Mouse (Mus musculus) macrophage (primary cell): Measurements from ENCODE around the gene Dcaf11. TPM values are rescaled to one million over a fixed set of nuclear protein-coding genes. Genes with fewer than 3 reads are reported as not detected.

Source experiments
- H3K27ac ChIP-seq: fragments of 350-480 bp; formaldehyde crosslinking; 2 replicates; pipeline ENCODE4 v1.9.0; 2021
- H3K36me3 ChIP-seq: fragments of 350-480 bp; formaldehyde crosslinking; 2 replicates; pipeline ENCODE4 v1.9.0; 2021; ENCODE audit errors: inconsistent target
- H3K4me3 ChIP-seq: fragments of 350-480 bp; formaldehyde crosslinking; 2 replicates; pipeline ENCODE4 v1.9.0; 2021; ENCODE audit errors: inconsistent target
- H3K79me2 ChIP-seq: fragments of 350-480 bp; formaldehyde crosslinking; 2 replicates; pipeline ENCODE4 v1.9.0; 2021; ENCODE audit errors: inconsistent target
- WGBS: methylation state at CpG from one replicate; pipeline ENCODE4 v1.1.7; 2026; ENCODE audit warnings: inconsistent platforms; ENCODE audit not compliant: missing documents; 5-methylcytosine and 5-hydroxymethylcytosine counted together
- polyA plus RNA-seq: library from polyadenylated mRNA; stranded (reverse); fragments of 250-400 nt; gene quantifications from 3 replicates; pipeline ENCODE4 v1.2.4, GENCODE M21; 2018; ENCODE audit warnings: inconsistent platforms

The Dcaf11 gene
- polyA plus RNA-seq, 1 experiment from 2014 or later: 44.6 TPM

DNA sequence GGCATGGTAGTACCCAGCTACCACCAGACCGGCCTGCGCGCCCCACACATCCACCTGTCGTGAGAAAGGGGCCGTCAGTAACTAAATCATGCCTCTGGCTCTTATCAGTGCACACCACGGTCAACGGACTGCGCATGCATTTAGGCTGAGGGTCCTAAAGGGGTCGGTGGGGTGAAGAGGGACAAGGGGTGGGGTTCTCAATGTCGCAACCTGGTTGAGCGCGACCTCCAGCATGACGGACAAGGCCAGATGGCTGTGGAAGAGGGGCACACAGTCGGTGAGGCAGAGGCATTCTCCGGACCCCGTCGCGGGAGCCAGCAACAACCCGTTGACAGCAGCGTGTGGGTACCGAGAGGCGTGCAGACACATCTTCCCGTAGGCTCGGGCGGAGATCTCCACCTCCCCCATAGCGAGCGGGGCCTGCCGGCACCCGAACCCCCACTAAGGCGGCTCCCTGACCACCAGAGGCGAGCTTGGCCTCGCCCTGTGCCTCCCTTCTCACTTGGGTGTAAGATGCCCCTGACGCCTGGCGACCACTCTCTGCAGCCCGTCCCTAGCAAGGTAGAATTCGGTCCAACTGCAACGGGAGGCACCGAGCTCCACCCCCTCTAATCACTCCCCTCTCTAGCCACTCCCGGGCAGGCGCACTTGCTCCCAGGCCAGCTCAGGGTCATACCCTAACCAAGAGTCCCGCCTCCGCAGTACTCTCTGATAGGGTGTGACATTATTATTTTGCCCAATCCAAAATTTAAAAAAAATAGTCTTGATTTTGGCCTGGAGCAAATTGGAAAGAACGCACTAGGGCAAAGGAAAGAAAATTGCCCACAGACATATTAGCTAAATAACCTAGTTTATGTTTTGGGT, 25.1 kb downstream of the Dcaf11 start, which contains the start of gene Emc9:
Gene Emc9, minus strand, starts transcription at position 601 of the 864 bp plus-strand sequence.
- Histone ChIP-seq H3K79me2 (peaks cover 31% of the 10 kb centered on the region), H3K36me3 (peaks cover 42% of the 10 kb centered on the region), H3K27ac (peak within 1 kb of the TSS; percentile 43), H3K4me3 (peak within 1 kb of the TSS; percentile 70)
- WGBS: 12% methylated on average over 41 of the region's 43 CpGs

DNA sequence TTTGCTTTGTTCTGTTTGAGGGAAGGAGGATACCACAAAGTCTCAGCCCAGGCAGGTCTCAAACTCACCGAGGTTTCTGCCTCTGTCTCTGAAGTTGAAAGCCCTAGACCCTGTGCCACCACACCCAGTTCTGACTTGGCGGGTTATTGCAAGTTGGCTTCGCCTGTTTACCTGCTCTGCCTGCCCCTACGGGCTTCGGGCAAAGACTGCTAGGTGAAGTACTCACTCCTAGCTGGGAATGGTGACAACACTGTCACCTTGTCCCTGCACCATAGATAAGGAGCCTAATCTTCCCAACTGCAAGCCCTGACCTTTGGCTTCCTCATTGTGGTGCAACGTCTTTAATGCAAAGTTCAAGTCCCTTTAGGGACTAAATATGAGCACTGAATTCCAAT, 25.8 kb downstream of the Dcaf11 start:
- Histone ChIP-seq H3K27ac (peak overlapping the region; percentile 43), H3K79me2 (peaks cover 32% of the 10 kb centered on the region), H3K36me3 (peaks cover 35% of the 10 kb centered on the region), H3K4me3 (peak overlapping the region; percentile 70; the same call in 1 of the 2 replicates)
- 60% methylated on average over 6 of the region's 6 CpGs for WGBS

DNA sequence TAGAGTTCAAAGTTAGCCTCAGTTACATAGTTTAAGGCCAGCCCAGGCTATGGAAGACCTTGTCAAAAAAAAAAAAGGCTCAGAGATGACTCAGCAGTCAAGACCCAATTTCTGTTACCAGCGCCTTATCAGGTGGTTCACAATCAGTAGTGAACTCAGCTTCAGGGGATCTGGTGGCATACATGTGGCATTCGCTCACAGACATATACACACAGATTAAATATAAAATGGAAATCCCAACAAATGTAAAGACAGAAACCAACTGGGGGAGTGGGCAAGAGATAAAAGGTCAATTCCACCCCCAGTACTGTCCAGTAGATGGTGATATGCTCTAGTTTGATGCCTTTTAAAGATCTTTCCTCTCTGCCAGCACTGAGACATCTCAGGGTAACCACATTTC, 26.3 kb downstream of the Dcaf11 start:
- peaks cover 30% of the 10 kb centered on the region for H3K36me3 ChIP-seq
- 66% methylated on average over 2 of the region's 2 CpGs for WGBS
- no peak overlapping the region for H3K4me3 ChIP-seq
- H3K27ac ChIP-seq: peak overlapping the region; percentile 43
- H3K79me2 ChIP-seq: peaks cover 34% of the 10 kb centered on the region

DNA sequence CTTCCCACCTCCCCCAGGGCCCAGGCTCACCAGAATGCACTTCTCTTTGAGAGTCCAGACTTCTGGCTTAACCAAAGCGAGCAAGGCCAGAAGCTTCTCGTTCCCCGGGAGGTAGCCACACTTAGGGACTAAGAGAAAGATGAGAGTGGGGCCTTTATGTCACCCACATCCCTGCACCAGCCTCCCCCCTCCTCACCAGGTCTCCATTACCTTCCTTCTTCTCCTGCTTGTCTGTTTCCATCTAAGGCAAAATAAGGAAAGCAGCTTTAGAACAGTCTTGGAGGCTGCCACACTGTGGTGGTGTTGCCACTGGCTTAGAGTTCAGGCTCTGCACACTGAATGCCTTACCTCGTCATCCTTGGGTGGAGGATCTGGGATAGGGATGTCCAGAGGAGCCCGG, 29.5 kb downstream of the Dcaf11 start:
- H3K27ac ChIP-seq: no peak overlapping the region
- peaks cover 60% of the 10 kb centered on the region for H3K79me2 ChIP-seq
- 87% methylated on average over 3 of the region's 5 CpGs for WGBS
- H3K4me3 ChIP-seq: no peak overlapping the region
- H3K36me3 ChIP-seq: peaks cover 23% of the 10 kb centered on the region

DNA sequence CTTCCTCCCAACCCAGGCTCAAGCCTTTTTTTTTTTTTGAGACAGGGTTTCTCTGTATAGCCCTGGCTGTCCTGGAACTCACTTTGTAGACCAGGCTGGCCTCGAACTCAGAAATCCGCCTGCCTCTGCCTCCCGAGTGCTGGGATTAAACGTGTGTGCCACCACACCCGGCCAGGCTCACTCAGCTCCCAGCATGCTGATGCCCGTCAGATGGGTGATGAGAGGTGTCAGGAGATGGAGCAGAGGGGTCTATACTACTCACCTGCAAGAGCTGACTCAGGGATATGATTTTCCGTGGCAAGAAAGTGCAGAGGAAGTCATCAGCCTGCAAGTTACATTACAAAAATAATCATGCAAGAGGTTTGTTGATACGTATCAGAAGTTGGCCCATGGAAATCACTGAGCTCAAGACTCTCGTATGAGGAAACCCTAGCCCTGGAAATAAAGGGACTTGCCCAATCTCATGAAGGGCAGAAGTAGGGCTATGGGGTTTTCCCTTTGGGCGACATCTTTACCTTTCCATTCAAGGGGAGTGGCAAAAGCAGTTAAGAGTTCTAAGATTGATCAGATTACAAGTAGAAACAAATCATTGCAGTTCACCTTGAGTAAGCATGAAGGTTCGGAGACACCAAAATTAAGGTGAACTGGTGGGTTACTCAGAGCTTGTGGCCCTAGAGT, 30.1 kb downstream of the Dcaf11 start:
- peak overlapping the region; percentile 97 for H3K4me3 ChIP-seq
- 64% methylated on average over 11 of the region's 11 CpGs for WGBS
- peaks cover 63% of the 10 kb centered on the region for H3K79me2 ChIP-seq
- H3K36me3 ChIP-seq: peaks cover 29% of the 10 kb centered on the region
- peak overlapping the region; percentile 98 for H3K27ac ChIP-seq

DNA sequence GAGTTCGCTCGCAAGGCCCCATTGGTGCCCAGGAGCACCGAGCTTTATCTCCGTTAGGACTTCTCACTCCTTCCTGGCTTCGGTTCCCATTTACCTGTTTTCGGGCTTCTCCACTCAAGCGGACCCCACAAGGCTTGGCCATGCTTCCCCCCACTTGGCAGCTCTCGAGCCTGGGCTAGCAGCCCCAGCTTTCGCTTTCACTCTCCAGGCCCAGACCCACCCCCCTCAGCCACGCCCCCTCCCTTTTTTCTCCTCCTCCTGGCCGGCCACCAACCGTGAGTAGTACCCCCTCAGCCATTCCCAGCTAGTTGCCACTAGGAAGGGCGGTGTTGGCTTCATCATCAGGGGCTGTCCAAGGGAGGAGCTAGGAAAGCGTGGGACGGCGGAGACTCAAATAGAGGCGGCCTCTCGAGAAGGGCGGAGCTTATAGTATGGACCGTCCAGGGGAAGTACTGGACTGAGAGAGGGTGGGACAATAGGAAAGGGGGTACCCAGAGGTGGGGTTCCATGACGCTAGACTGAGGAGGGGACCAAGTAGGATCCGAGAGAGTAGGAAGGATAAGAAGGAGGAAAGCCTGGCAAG, 31.0 kb downstream of the Dcaf11 start, which contains the start of gene Psme2:
Gene Psme2, minus strand, starts transcription at position 366 of the 583 bp plus-strand sequence.
- H3K79me2 ChIP-seq: peaks cover 72% of the 10 kb centered on the region
- H3K36me3 ChIP-seq: peaks cover 38% of the 10 kb centered on the region
- peak within 1 kb of the TSS; percentile 97 for H3K4me3 ChIP-seq
- H3K27ac ChIP-seq: peak within 1 kb of the TSS; percentile 98
- under 1% methylated on average over 21 of the region's 22 CpGs for WGBS

DNA sequence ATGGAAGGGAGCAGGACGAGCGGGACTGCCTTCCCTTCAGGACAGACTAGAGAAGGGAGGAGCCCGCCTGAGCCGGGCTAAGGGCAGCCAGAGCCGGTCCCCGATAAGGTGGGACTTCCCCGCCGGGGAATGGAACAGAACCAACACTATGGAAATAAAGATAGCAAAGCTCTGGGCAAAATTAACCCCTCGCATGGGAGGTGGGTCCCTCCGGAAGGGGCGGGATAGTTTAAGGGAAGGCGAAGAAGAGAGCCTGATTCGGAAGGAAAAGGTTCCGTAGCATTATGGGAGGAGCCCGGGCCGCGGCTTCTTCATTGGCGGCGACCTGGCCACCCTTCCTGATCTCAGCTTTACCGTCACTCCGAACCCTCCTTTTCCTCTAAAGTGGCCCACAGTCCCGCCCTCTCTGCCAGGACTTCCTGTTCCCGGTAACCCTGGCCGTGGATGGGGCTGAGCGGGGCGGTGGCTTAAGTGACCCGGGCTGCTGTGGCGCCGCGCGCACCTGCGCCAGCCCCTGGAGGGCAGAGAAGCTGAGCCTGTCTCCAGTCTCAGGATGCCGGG, 31.6 kb downstream of the Dcaf11 start, which contains the start of gene Rnf31:
Gene Rnf31, plus strand, starts transcription at position 378 of the 561 bp plus-strand sequence.
- peaks cover 78% of the 10 kb centered on the region for H3K79me2 ChIP-seq
- peaks cover 44% of the 10 kb centered on the region for H3K36me3 ChIP-seq
- peak within 1 kb of the TSS; percentile 97 for H3K4me3 ChIP-seq
- WGBS: 1% methylated on average over 30 of the region's 33 CpGs
- H3K27ac ChIP-seq: peak within 1 kb of the TSS; percentile 98

DNA sequence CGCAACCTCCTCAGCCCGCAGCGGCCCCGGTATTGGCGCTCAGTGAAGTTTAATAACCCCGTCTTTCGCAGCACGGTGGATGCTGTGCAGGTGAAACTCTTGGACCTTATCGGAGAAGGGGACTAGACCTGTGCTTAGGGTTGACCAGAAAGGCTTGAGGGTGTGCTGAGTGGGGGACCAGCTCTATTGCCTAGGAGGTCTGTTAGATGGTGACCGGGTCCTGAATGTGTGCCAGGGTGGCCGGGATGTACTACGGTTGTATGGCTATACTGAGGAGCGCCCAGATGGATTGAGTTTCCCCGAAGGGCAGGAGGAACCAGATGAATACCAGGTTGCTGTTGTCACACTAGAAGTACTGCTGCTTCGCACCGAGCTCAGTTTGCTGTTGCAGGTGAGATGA, 32.4 kb downstream of the Dcaf11 start:
- WGBS: 5% methylated on average over 16 of the region's 16 CpGs
- Histone ChIP-seq H3K79me2 (peaks cover 86% of the 10 kb centered on the region), H3K27ac (peak overlapping the region; percentile 17), H3K4me3 (peak overlapping the region; percentile 97), H3K36me3 (peaks cover 49% of the 10 kb centered on the region)

DNA sequence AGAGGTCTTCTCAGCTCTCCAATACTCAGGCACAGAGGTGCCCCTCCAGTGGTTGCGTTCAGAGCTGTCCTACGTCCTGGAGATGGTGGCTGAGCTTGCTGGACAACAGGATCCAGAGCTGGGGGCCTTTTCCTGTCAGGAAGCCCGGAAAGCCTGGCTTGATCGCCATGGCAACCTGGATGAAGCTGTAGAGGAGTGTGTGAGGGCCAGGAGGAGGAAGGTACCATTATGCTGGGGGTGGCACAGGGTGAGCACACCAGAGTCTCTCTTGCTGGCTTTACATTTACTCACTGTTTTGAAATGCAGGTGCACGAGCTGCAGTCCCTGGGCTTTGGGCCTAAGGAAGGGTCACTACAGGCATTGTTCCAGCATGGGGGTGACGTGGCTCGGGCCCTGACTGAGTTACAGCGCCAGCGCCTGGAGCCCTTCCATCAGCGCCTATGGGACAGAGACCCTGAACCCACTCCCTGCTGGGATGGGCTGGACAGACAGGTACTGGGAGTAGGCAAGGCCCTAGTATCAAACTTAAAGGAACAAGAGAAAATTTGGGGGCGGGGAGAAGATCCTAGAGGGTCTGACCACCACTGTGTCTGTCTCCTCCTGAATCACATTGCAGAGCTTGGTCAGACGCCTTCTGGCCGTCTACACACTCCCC, 36.4 kb downstream of the Dcaf11 start:
- WGBS: 95% methylated on average over 13 of the region's 13 CpGs
- H3K36me3 ChIP-seq: peaks cover 67% of the 10 kb centered on the region
- H3K79me2 ChIP-seq: peaks cover 61% of the 10 kb centered on the region
- H3K4me3 ChIP-seq: no peak overlapping the region
- no peak overlapping the region for H3K27ac ChIP-seq

DNA sequence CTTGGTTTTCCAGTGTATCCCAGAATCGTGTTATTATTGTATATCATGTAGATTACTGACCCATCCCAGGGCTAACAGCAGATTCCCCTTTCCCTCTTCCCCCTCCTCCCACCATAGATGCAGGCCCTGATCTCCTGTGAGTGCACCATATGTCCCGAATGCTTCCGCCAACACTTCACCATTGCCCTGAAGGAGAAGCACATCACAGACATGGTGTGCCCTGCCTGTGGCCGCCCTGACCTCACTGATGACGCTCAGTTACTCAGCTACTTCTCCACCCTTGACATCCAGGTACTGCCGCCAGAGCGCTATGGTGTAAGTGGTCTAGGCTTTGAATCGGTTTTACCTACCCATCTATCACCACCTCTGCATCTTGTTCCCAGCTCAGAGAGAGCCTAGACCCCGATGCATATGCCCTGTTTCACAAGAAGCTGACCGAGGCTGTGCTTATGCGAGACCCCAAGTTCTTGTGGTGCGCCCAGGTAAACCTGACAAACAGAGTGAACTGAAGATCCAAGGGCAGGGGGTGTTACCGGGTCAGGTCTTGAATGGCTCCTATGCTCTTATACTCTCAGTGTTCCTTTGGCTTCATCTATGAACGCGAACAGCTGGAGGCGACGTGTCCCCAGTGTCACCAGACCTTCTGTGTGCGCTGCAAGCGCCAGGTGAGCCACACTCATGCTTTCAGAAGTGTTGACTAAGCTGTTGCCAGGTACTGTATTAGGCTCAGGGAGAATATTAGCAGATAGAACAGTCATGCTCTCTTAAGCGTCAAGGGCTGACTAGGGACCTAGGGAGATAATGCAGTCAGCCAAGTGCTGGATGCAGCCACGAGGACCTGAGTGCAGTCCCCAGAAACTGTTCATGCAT, 39.0 kb downstream of the Dcaf11 start:
- peaks cover 78% of the 10 kb centered on the region for H3K36me3 ChIP-seq
- no peak overlapping the region for H3K4me3 ChIP-seq
- H3K27ac ChIP-seq: no peak overlapping the region
- 93% methylated on average over 18 of the region's 21 CpGs for WGBS
- H3K79me2 ChIP-seq: peaks cover 65% of the 10 kb centered on the region

DNA sequence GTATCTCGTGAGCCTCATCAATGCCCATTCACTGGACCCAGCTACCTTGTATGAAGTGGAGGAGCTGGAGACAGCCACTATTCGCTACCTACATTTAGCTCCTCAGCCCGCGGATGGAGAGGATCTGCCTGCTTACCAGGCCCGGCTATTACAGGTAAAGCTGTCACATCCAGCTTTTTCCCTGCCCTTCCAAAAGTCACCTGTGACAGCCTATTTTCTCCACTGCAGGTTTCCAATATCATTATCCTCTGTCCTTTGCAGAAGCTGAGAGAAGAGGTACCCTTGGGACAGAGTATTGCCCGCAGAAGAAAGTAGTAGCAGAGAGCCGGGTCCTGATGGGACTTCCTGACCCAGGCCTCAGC, 43.4 kb downstream of the Dcaf11 start, which contains the start of gene Irf9:
Gene Irf9, plus strand, starts transcription at position 301 of the 362 bp plus-strand sequence.
- peaks cover 64% of the 10 kb centered on the region for H3K36me3 ChIP-seq
- H3K4me3 ChIP-seq: peak within 1 kb of the TSS; percentile 79
- WGBS: 54% methylated on average over 7 of the region's 7 CpGs
- H3K79me2 ChIP-seq: peaks cover 66% of the 10 kb centered on the region
- H3K27ac ChIP-seq: peak within 1 kb of the TSS; percentile 96

DNA sequence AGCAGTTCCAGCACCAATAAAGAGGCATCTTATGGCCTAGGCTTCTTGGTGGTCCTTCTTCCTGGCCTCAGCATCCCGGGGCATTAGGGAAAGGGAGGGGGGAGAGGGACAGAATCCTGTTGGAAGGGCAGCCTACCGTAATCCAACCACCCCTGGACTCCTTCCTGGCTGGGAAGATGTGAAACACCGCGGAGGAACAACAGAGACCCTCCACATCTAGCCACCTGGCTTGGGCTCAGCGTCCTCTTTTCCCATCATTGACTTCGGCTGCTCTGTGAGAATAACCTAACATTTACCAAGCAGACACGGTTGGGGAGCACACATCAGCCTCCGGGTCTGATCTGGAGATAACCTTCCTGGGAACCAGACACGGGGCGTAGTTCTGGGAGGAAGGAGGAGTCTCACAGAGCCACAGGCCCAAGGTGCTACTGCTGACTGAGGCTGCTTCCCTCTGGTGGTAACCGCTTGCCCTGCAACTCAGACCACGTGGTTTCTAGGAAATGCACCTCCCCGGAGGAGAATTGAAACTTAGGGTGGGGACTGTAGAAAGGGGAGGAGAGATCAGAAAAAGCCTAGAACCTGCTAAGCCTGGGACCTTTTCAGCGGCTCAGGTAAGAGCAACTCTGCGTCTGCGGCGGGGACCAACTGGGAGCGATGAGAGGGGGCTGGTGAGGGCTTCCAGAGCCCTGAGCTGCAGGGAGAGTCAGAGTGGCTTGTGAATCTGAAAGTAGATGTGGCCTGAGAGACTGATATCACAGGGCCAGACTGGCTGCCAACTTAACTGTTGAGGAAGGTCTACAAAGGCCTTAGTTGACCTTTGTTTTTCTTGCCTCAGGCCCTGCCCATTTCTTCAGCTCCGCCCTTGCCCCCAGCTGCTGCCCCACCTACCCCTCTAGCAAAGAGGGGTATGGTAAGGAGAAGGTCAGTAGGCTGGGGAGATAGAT, 44.1 kb downstream of the Dcaf11 start:
- H3K79me2 ChIP-seq: peaks cover 66% of the 10 kb centered on the region
- WGBS: 0% methylated on average over 19 of the region's 19 CpGs
- peaks cover 64% of the 10 kb centered on the region for H3K36me3 ChIP-seq
- H3K27ac ChIP-seq: peak overlapping the region; percentile 96
- peak overlapping the region; percentile 79 for H3K4me3 ChIP-seq
